8 mouse cellular contexts compared by ENCODE assay signal in genomic region chr3:142281093-142281445, GRCm38 (mm10).
A peak's percentile ranks its signal among the peaks of the same experiment; 100 is the strongest.
DNase-seq lines count a peak whose midpoint lies in the region; ATAC-seq and TF ChIP-seq lines count a peak whose summit lies in the region.

No protein-coding gene starts in this region.

- no peaks in the 10 kb centered on the region for H3K27me3 ChIP-seq in lung, postnatal 0 days (replicated peaks; ENCODE audit: insufficient read depth, low read length)
- peaks cover 16% of the 10 kb centered on the region for H3K27me3 ChIP-seq in limb, embryonic 13.5 days

- no peaks in the 10 kb centered on the region for H3K9me3 ChIP-seq in lung, postnatal 0 days (ENCODE audit: low read length)
- H3K9me3 ChIP-seq in limb, embryonic 13.5 days: no peaks in the 10 kb centered on the region

- TF ChIP-seq CTCF in lung, postnatal 0 days (IDR thresholded peaks at IDR 0.05): no peak

- ATAC-seq in lung, postnatal 0 days: peak; percentile 14; the same call in 1 of the 2 replicates
- peak; percentile 69 for ATAC-seq in limb, embryonic 13.5 days (ENCODE audit: low FRiP score, low read depth)

- no peak for TF ChIP-seq EP300 in lung, postnatal 0 days (IDR thresholded peaks at IDR 0.05)

- H3K4me2 ChIP-seq in lung, postnatal 0 days (replicated peaks; ENCODE audit: low read depth, low read length): no peak overlapping the region
- no peak overlapping the region for H3K4me2 ChIP-seq in limb, embryonic 13.5 days (replicated peaks)

- H3K27ac ChIP-seq in lung, postnatal 0 days (ENCODE audit: low read length): no peak overlapping the region
- no peak overlapping the region for H3K27ac ChIP-seq in limb, embryonic 13.5 days

- H3K9ac ChIP-seq in lung, postnatal 0 days (replicated peaks; ENCODE audit: low read depth): no peak overlapping the region
- H3K9ac ChIP-seq in limb, embryonic 13.5 days: no peak overlapping the region

- DNase-seq in lung, postnatal 0 days (ENCODE audit: low spot score): peak; percentile 16
- no peak for DNase-seq in lung, postnatal 25 days (ENCODE audit: low spot score)
- peak; percentile 47 for DNase-seq in c-Kit-positive CD71-positive TER-119-positive erythroid progenitor cells, embryonic 14.5 days (ENCODE audit: low spot score)
- peak; percentile 70 for DNase-seq in thymus, postnatal 0 days (ENCODE audit: low spot score)
- DNase-seq in urinary bladder, postnatal 10 days (ENCODE audit: low spot score): no peak
- no peak for DNase-seq in layer of hippocampus, postnatal 14 days (ENCODE audit: low spot score in 2 of 2)
- no peak for DNase-seq in urinary bladder, postnatal 25 days (ENCODE audit: low spot score)

- H3K4me1 ChIP-seq in lung, postnatal 0 days (ENCODE audit: insufficient read depth, low read depth, low read length): no peaks in the 10 kb centered on the region
- 0 out of 2 replicates have a peak, but pooled peaks cover 4% of the 10 kb centered on the region for H3K4me1 ChIP-seq in limb, embryonic 13.5 days

- H3K36me3 ChIP-seq in lung, postnatal 0 days (ENCODE audit: insufficient read depth, low read length): no peaks in the 10 kb centered on the region
- H3K36me3 ChIP-seq in limb, embryonic 13.5 days: no peaks in the 10 kb centered on the region

- no peak overlapping the region for H3K4me3 ChIP-seq in lung, postnatal 0 days (ENCODE audit: low read depth, low read length)
- H3K4me3 ChIP-seq in limb, embryonic 13.5 days: no peak overlapping the region

- WGBS in lung, postnatal 0 days: 67% methylated on average over 1 of the region's 1 CpGs
- WGBS in limb, embryonic 13.5 days: 44% methylated on average over 1 of the region's 1 CpGs

Comparison
In these comparisons a context has a peak if more than half of its experiments do, and no peak if none do; other contexts are left out.
1. DNase-seq: peak in lung, postnatal 0 days (single experiment), c-Kit-positive CD71-positive TER-119-positive erythroid progenitor cells, embryonic 14.5 days (single experiment) and thymus, postnatal 0 days (single experiment); none in lung, postnatal 25 days (single experiment), urinary bladder, postnatal 10 days (single experiment), layer of hippocampus, postnatal 14 days (0 of 2) and urinary bladder, postnatal 25 days (single experiment).